Mouse (Mus musculus): ENCODE measurements around the gene Sac3d1.

GRCm38 (mm10) chr19:6094119-6094518 is 24.3 kb downstream of the Sac3d1 start, which contains the start of gene AC131692.1:
- no peak for TF ChIP-seq CTCF (IDR thresholded peaks at IDR 0.05; ENCODE audit: control insufficient read depth, insufficient read depth, insufficient read length)
- TF ChIP-seq USF1 (IDR thresholded peaks at IDR 0.05; ENCODE audit: low read depth), result no peak
- no peak for TF ChIP-seq MAX (IDR thresholded peaks at IDR 0.05)

Measured in C2C12 (cell line).